Mouse (Mus musculus): ENCODE data around the gene Mtrf1.
A peak's percentile ranks its signal among the peaks of the same experiment; 100 is the strongest.
"Not testable (repeated sequence)": the region's sequence is repeated elsewhere in the genome, so short reads cannot be mapped to it uniquely, and the experiment has no call there.

Gene Mtrf1

DNA sequence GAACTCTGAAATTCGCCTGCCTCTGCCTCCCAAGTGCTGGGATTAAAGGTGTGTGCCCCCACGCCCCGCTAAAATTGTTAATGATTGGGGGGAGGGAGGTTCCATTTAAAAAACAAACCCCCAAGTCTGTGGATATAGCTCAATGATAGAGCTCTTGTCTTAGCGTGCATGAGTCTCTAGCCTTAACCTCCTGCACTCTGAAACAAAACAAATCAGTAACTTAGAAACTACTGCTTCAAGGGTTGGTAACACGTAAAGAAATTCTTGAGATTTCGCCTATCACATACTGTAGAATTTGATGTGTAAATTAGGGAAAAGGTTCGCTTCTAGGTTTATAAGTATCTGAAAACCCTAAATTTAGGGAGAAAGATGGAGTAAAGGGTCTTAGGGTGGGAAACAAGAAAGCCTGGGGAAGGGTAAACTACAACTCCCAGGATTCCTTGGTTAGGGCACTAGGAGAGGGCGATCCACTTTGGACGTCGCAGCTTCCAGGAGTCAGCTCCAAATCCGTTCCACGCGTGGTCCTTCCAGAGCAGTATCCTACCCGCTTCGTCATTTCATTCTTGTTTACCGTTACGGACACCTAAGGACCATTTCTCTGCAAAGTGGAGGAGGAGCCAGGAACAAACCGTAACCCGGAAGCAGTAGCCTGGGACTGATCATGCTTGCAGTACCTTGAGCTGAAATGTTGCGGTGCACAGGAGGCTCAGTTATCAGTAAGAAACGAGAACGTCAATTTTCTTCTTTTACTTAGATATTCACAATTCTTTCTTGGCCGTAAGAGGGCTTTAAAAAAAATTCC lies at the start of gene Mtrf1:
TSS of gene Mtrf1 (plus strand) at position 452 of the 802 bp plus-strand sequence.
- DNase-seq (ENCODE audit: low read depth, low spot score): peak; percentile 84

GRCm38 (mm10) chr14:79358055-79358454 lies 39.5 kb upstream of the Mtrf1 start:
- DNase-seq (ENCODE audit: low read depth, low spot score): no peak

GRCm38 (mm10) chr14:79377041-79377440 lies 20.5 kb upstream of the Mtrf1 start:
- DNase-seq (ENCODE audit: low read depth, low spot score): no peak

DNA sequence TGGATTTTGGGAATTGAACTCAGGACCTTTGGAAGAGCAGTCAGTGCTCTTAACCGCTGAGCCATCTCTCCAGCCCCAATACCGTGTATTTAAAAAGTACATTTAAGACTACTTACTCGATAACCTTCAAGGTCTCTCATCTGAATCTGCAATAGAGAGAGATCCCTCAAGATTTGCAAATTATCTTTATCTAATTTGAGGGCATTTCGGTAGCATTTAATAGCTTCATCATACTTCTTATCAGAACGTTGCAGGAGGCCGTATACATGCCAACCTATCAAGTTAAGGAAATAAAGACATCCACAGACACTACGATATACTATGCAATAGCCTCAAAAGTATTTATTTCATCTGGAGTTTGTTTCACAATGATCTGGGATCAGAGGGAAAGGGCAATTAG lies 14.5 kb upstream of the Mtrf1 start:
- DNase-seq (ENCODE audit: low read depth, low spot score): no peak

DNA sequence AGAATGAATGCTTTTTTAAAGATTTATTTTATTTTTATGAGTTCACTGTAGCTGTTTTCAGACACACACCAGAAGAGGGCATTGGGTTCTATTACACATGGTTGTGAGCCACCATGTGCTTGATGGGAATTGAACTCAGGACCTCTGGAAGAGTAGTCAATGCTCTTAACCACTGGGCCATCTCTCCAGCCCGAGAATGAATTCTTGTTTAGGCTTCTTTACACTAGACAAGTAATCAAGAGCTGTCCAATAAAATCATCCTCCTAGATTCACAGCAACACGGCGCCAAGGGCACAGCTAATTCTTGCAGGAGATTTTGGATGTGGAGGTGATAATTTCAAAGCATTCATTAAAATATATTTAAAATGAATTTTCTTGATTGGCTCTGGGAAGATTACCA lies 9.3 kb upstream of the Mtrf1 start:
- DNase-seq (ENCODE audit: low read depth, low spot score): no peak

DNA sequence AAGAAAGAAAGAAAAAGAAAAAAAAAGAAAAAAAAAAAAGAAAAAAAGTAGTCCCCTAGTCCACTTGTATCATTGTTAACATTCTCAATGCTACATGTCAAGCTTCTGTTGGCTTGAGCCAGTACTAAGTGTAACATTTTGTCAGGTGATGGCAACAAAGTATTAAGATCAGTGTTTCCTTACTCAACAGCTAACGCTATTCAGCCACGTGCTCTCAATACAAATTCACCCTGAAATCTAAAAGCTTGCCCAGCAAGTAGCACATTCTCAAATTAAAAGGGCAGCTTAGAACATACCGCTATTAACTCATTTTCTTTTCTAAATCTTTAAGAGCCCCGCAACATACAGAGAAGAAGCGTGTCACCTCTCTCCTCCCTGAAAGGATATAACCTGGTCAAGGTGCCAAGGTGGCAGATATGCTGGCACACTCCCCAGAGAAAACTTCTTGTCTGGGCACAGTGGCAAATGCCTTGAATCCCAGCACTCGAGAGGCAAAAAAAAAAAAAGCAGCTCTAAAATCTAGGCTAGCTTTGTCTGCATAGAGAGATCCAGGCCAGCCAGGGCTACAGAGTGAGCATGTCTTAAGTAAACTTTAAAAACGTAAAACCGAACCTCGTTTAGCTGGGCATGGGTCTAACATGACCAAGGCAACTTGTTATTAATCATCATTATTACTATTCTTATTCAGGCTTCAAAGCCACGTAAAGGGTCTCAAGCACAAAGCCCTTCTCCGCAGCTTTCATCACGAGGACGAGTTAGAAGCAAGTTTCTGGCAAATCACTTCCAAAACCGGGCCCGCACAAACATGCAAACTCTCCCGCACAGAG lies 7.9 kb upstream of the Mtrf1 start:
- no peak for DNase-seq (ENCODE audit: low read depth, low spot score)

DNA sequence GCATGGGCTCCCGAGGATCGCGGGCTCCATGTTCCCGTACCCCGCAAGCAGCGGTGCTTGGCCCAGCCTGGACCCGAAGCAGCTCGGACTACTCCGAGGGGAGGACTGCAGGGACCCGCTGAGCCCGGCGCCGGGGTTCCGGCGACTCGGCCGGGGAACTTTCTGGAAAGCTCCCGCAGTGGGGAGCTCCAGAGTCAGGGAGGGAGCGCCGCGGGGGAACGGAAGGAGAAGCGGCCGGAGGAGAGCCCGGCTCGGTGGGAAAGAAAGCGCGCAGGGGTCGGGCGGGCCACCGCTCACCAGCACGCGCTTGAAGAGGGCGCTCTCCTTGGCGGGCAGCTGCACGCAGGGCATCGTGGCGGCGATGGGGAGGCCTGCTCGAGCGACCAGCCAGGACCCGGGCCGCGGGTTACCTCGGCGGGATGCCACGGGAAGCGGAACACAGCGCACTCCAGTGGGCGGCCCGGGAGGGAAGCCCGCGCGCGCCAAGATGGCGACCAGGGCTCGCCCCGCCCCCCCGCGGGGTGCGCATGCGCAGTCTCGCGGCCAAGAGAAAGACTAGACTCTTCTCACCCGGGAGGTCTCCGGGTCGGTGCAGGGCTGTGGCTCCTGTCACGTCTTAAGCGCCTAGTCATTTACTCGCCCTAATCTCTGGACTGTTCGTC lies 7.2 kb upstream of the Mtrf1 start, which contains the start of gene Naa16:
TSS of gene Naa16 (minus strand) at position 514 of the 662 bp plus-strand sequence.
- peak; percentile 96 for DNase-seq (ENCODE audit: low read depth, low spot score)

DNA sequence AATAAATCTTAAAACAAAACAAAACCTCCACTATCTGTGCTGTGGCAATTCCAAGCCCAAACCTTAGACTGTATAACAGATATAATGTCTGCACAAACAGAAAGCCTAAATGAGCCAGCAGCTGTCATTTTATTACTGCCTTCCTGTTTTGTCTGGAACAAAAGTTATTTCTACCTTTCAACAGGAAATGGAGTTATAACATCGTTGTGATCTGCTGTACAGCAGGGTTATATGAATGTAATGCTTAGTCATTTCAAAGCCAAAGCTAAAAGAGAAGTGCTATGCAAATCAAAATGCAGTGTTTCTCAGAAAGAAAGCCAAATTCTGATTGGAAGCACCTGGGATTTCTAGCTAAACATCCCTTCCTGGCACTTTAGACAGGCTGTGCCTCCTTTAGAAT lies 4.3 kb upstream of the Mtrf1 start:
- no peak for DNase-seq (ENCODE audit: low read depth, low spot score)

GRCm38 (mm10) chr14:79394564-79394963 lies 3.0 kb upstream of the Mtrf1 start:
- peak; percentile 66 for DNase-seq (ENCODE audit: low read depth, low spot score)

DNA sequence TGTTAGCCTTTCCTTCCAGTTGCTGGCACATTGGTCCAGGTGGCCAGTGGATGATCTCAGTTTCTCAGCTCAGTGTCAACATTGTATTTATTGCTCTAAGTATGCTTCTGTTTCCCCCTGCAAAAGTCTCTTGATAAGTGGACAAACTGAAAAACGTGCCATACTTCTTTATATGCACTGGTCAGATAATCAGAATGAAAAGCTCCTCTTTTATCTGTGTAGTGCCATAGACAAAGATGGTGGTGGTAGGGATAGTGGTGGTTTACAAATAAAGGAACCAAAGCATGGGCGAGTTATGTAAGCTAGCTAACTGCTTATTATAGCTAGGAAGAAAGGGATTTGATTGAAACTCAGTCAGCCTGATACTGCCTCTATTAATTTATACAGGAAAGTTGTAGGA lies 10.1 kb downstream of the Mtrf1 start:
- DNase-seq (ENCODE audit: low read depth, low spot score): no peak

DNA sequence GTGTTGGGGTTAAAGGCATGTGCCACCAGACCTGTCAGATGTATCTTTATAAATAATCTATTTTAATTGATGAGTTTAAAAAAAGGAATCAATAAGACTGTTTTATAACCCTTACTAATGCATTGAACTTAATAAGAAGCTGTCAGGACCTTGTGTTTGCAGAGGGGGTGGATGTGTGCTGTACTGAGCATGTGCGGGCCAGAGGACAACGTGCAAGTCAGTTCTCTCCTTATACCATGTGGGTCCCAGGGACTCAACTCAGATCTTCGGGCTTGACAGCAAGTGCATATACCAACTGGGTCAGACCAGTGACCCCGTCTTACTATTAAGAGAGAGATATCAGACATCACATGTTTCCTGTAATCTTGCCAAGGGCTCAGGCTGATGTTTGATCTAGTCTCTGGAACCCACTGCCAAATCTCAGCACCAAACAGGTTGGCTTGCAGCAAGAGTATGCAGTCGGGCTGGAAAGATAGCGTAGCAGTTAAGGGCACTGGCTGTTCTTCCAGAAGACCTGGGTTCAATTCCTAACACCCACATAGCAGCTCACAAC lies 11.8 kb downstream of the Mtrf1 start:
- DNase-seq (ENCODE audit: low read depth, low spot score): no peak

GRCm38 (mm10) chr14:79410662-79411061 lies 13.1 kb downstream of the Mtrf1 start:
- DNase-seq (ENCODE audit: low read depth, low spot score): no peak

- no peak for DNase-seq (ENCODE audit: low read depth, low spot score)
Measured at GRCm38 (mm10) chr14:79413121-79413520, 15.5 kb downstream of the Mtrf1 start.

DNA sequence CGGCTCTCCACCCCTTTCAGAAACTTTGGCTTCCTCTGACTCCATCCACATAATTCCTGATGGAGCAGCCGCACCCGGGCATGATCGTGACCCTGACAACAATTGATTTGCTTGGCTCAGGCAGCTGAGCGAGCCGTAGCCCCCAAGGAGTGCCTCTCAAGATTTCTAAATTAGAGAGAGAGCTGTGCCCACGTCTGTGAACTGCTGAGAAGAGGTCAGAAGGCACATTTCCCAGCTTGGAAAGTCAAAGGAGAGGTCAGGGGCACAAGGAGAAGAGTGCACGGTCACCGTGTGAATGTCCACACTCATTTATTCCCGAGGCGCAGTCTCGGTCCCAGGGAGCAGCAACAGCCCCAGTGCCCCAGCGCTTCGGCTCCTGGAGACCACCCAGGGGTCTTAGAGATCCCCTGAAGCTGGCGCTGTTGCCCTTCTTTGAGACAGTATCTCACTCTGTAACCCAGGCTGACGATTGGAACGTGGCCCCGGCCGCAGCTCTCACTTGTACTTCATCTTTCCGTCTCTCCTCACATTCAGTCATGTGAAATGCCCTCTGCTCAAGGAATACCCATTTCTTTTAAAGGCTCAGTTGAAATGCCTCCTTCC lies 22.6 kb downstream of the Mtrf1 start:
- no peak for DNase-seq (ENCODE audit: low read depth, low spot score)

DNA sequence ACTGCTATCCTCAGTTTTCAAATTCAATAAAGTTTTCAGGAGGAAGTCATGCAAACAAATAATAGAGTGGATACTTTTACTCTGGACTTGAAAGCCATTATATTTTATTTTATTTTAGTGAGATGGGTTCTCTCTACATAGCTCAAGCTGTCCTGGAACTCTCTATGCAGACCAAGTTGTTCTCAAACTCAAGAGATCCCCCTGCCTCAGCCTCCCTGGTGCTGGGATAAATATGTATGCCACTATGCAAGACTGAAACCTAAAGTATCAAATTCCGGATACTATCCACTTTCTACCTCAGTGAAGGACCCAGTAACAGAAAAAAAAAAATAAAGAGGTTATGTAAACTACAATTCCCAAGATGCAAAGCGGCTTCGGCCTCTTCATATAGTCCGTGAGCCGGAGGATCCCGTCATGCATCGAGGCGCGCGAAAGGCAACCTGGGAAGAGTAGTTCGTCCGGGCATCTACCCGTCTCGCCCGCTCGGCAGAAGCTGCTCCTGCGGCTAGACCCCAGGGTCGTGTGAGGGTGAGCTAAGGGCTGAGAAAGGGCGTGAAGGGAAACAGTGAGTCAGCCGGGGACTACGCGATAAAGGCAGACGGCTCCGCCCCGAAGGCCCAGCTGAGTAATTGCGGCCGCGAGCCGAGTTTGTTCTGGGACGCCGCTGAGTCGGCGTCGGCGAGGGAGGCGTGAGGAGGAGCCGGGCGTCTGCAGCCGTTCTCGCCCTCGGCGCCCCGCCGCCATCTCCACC lies 28.6 kb downstream of the Mtrf1 start, which contains the start of gene Kbtbd7:
TSS of gene Kbtbd7 (plus strand) at position 533 of the 751 bp plus-strand sequence.
- DNase-seq (ENCODE audit: low read depth, low spot score): peak; percentile 96

DNA sequence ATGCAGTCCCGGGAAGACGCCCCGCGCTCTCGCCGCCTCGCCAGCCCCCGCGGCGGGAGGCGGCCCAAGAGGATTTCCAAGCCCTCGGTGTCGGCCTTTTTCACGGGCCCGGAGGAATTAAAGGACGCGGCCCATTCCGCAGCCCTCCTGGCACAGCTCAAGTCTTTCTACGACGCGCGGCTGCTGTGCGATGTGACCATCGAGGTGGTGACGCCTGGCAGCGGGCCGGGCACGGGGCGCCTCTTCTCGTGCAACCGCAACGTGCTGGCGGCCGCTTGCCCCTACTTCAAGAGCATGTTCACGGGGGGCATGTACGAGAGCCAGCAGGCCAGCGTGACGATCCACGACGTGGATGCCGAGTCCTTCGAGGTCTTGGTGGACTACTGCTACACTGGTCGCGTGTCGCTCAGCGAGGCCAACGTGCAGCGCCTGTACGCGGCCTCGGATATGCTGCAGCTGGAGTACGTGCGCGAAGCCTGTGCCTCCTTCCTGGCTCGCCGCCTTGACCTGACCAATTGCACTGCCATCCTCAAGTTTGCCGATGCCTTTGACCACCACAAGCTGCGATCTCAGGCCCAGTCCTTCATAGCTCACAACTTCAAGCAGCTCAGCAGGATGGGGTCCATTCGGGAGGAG lies 29.3 kb downstream of the Mtrf1 start:
- DNase-seq (ENCODE audit: low read depth, low spot score): not testable (repeated sequence)

- no peak for DNase-seq (ENCODE audit: low read depth, low spot score)
Measured at GRCm38 (mm10) chr14:79434068-79434467, 36.5 kb downstream of the Mtrf1 start.

DNA sequence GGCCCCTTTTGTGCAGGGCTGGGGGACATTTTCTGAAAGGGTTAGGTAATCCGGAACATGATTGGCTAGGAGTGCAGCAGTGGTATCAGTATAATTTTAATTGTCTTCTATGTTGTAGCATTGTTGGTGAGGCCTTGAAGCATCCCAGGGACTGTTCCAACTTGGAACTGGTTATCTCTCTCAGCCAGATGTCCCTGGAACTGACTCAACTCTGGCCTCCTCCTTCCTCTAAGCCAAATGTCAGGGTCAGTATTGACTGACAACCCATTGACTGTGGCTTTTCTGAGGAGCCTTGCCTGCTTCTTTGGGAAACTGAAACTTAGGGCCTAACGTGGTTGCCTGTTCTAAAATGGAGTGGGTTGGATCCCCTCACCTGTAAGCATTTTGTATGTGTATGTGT lies 43.1 kb downstream of the Mtrf1 start:
- no peak for DNase-seq (ENCODE audit: low read depth, low spot score)

- DNase-seq (ENCODE audit: low read depth, low spot score): no peak
Measured at GRCm38 (mm10) chr14:79441441-79441840, 43.9 kb downstream of the Mtrf1 start.

- DNase-seq (ENCODE audit: low read depth, low spot score): no peak
Measured at GRCm38 (mm10) chr14:79444601-79445000, 47.0 kb downstream of the Mtrf1 start.
